Mouse (Mus musculus) hindbrain, embryonic 11.5 days (tissue): ENCODE results near the gene Gm29776. TPM values are rescaled to one million over a fixed set of nuclear protein-coding genes. Genes with fewer than 3 reads are reported as not detected.

Experiments
- polyA plus RNA-seq: library from polyadenylated mRNA; unstranded; fragments of >200 nt; fragmentation: Nextera tagmentation; extraction: Ambion mirVana; gene quantifications from 2 replicates; pipeline ENCODE4 v1.2.1, GENCODE M21; 2014

Gene Gm29776
- polyA plus RNA-seq, 1 experiment from 2014 or later, result 0.06 TPM

Other genes with a start within 250 kb of the Gm29776 start
- gene Lrp10, start 234.7 kb downstream of the Gm29776 start, polyA plus RNA-seq, result 19.7 and 19.9 TPM in 2 replicates
- gene Rem2, start 222.7 kb downstream of the Gm29776 start, polyA plus RNA-seq, result 37.3 and 40.0 TPM in 2 replicates
- 115 and 120 TPM in 2 replicates for gene Prmt5, start 181.3 kb downstream of the Gm29776 start, polyA plus RNA-seq
- gene Haus4, start 144.2 kb downstream of the Gm29776 start, polyA plus RNA-seq, result 34.8 and 35.7 TPM in 2 replicates
- gene Ajuba, start 121.3 kb downstream of the Gm29776 start, polyA plus RNA-seq, result 23.2 and 29.4 TPM in 2 replicates
- 6.2 and 6.9 TPM in 2 replicates for gene 4931414P19Rik, start 92.8 kb downstream of the Gm29776 start, polyA plus RNA-seq
- gene Psmb5, start 80.8 kb downstream of the Gm29776 start, polyA plus RNA-seq, result 439 and 455 TPM in 2 replicates
- gene Psmb11, start 77.4 kb downstream of the Gm29776 start, polyA plus RNA-seq, result not detected in 2 replicates
- gene Gm17606, start 57.9 kb downstream of the Gm29776 start, polyA plus RNA-seq, result not detected in 2 replicates
- 5.6 and 8.1 TPM in 2 replicates for gene Cdh24, start 57.5 kb downstream of the Gm29776 start, polyA plus RNA-seq
- 99.9 and 108 TPM in 2 replicates for gene 1700123O20Rik, start 12.6 kb downstream of the Gm29776 start, polyA plus RNA-seq
- gene Acin1, start 11.9 kb downstream of the Gm29776 start, polyA plus RNA-seq, result 148 and 185 TPM in 2 replicates
- 0.20 TPM in 1 of 2 replicates, not detected in the other for gene Cebpe, start 13.3 kb upstream of the Gm29776 start, polyA plus RNA-seq
- 2.8 and 3.3 TPM in 2 replicates for gene Slc7a8, start 83.1 kb upstream of the Gm29776 start, polyA plus RNA-seq
- gene Rnf212b, start 115.3 kb upstream of the Gm29776 start, polyA plus RNA-seq, result not detected in 2 replicates
- gene Homez, start 172.1 kb upstream of the Gm29776 start, polyA plus RNA-seq, result 11.0 and 14.2 TPM in 2 replicates
- gene Ppp1r3e, start 178.7 kb upstream of the Gm29776 start, polyA plus RNA-seq, result 1.0 and 1.3 TPM in 2 replicates
- gene Bcl2l2, start 184.5 kb upstream of the Gm29776 start, polyA plus RNA-seq, result 3.2 and 4.3 TPM in 2 replicates
- gene Gm20521, start 184.6 kb upstream of the Gm29776 start, polyA plus RNA-seq, result not detected in 2 replicates
- gene Pabpn1, start 193.7 kb upstream of the Gm29776 start, polyA plus RNA-seq, result 168 and 173 TPM in 2 replicates
- 40.2 and 41.0 TPM in 2 replicates for gene Slc22a17, start 214.3 kb upstream of the Gm29776 start, polyA plus RNA-seq
- 20.7 and 22.2 TPM in 2 replicates for gene Efs, start 227.3 kb upstream of the Gm29776 start, polyA plus RNA-seq
- gene Il25, start 233.9 kb upstream of the Gm29776 start, polyA plus RNA-seq, result 0.47 TPM in 1 of 2 replicates, not detected in the other
- 1.8 and 4.1 TPM in 2 replicates for gene Cmtm5, start 237.4 kb upstream of the Gm29776 start, polyA plus RNA-seq